Mouse (Mus musculus): ENCODE data around the gene Espnl. TPM values are rescaled to one million over a fixed set of nuclear protein-coding genes. Genes with fewer than 3 reads are reported as not detected.

Espnl gene
- 0.08 and 0.10 TPM in 2 replicates for polyA plus RNA-seq (2012; rRNA removed)

- TF ChIP-seq POLR2A (IDR thresholded peaks at IDR 0.05; ENCODE audit: borderline replicate concordance, extremely low read depth, insufficient read depth, insufficient read length, poor library complexity, severe bottlenecking) (no peak), CTCF (IDR thresholded peaks at IDR 0.05; ENCODE audit: borderline replicate concordance, extremely low read depth, insufficient read depth, insufficient read length) (no peak)
- no peak for DNase-seq (ENCODE audit: low read depth)
Observed at GRCm38 (mm10) chr1:91321760-91322438, at the start of gene Espnl. Gene Espnl (plus strand): TSS chr1:91322075.

- TF ChIP-seq POLR2A (IDR thresholded peaks at IDR 0.05; ENCODE audit: borderline replicate concordance, extremely low read depth, insufficient read depth, insufficient read length, poor library complexity, severe bottlenecking) (no peak), CTCF (IDR thresholded peaks at IDR 0.05; ENCODE audit: borderline replicate concordance, extremely low read depth, insufficient read depth, insufficient read length) (no peak)
- DNase-seq (ENCODE audit: low read depth) = no peak
Observed at GRCm38 (mm10) chr1:91272260-91272659, 49.6 kb upstream of the Espnl start.

- no peak for TF ChIP-seq CTCF (IDR thresholded peaks at IDR 0.05; ENCODE audit: borderline replicate concordance, extremely low read depth, insufficient read depth, insufficient read length)
- TF ChIP-seq POLR2A (IDR thresholded peaks at IDR 0.05; ENCODE audit: borderline replicate concordance, extremely low read depth, insufficient read depth, insufficient read length, poor library complexity, severe bottlenecking) = no peak
- DNase-seq (ENCODE audit: low read depth) = no peak
Observed at GRCm38 (mm10) chr1:91276581-91276980, 45.3 kb upstream of the Espnl start.

- no peak for DNase-seq (ENCODE audit: low read depth)
- TF ChIP-seq CTCF (IDR thresholded peaks at IDR 0.05; ENCODE audit: borderline replicate concordance, extremely low read depth, insufficient read depth, insufficient read length) = no peak
- TF ChIP-seq POLR2A (IDR thresholded peaks at IDR 0.05; ENCODE audit: borderline replicate concordance, extremely low read depth, insufficient read depth, insufficient read length, poor library complexity, severe bottlenecking) = no peak
Observed at GRCm38 (mm10) chr1:91277480-91277879, 44.4 kb upstream of the Espnl start.

- no peak for TF ChIP-seq CTCF (IDR thresholded peaks at IDR 0.05; ENCODE audit: borderline replicate concordance, extremely low read depth, insufficient read depth, insufficient read length)
- TF ChIP-seq POLR2A (IDR thresholded peaks at IDR 0.05; ENCODE audit: borderline replicate concordance, extremely low read depth, insufficient read depth, insufficient read length, poor library complexity, severe bottlenecking) = no peak
Observed at GRCm38 (mm10) chr1:91278410-91279119, 43.3 kb upstream of the Espnl start.

GRCm38 (mm10) chr1:91279126-91279525 is 42.7 kb upstream of the Espnl start:
- TF ChIP-seq CTCF (IDR thresholded peaks at IDR 0.05; ENCODE audit: borderline replicate concordance, extremely low read depth, insufficient read depth, insufficient read length) = no peak
- TF ChIP-seq POLR2A (IDR thresholded peaks at IDR 0.05; ENCODE audit: borderline replicate concordance, extremely low read depth, insufficient read depth, insufficient read length, poor library complexity, severe bottlenecking) = no peak
- DNase-seq (ENCODE audit: low read depth) = no peak

More at GRCm38 (mm10) chr1:91278410-91279119, 43.3 kb upstream of the Espnl start:
- DNase-seq (ENCODE audit: low read depth) = no peak

- no peak for TF ChIP-seq CTCF (IDR thresholded peaks at IDR 0.05; ENCODE audit: borderline replicate concordance, extremely low read depth, insufficient read depth, insufficient read length)
- TF ChIP-seq POLR2A (IDR thresholded peaks at IDR 0.05; ENCODE audit: borderline replicate concordance, extremely low read depth, insufficient read depth, insufficient read length, poor library complexity, severe bottlenecking) = no peak
Observed at GRCm38 (mm10) chr1:91282582-91282981, 39.3 kb upstream of the Espnl start.

GRCm38 (mm10) chr1:91289375-91289774 is 32.5 kb upstream of the Espnl start:
- TF ChIP-seq POLR2A (IDR thresholded peaks at IDR 0.05; ENCODE audit: borderline replicate concordance, extremely low read depth, insufficient read depth, insufficient read length, poor library complexity, severe bottlenecking) (no peak), CTCF (IDR thresholded peaks at IDR 0.05; ENCODE audit: borderline replicate concordance, extremely low read depth, insufficient read depth, insufficient read length) (no peak)
- DNase-seq (ENCODE audit: low read depth) = no peak

More at GRCm38 (mm10) chr1:91282582-91282981, 39.3 kb upstream of the Espnl start:
- no peak for DNase-seq (ENCODE audit: low read depth)

- no peak for DNase-seq (ENCODE audit: low read depth)
- TF ChIP-seq CTCF (IDR thresholded peaks at IDR 0.05; ENCODE audit: borderline replicate concordance, extremely low read depth, insufficient read depth, insufficient read length) (no peak), POLR2A (IDR thresholded peaks at IDR 0.05; ENCODE audit: borderline replicate concordance, extremely low read depth, insufficient read depth, insufficient read length, poor library complexity, severe bottlenecking) (no peak)
Observed at GRCm38 (mm10) chr1:91292101-91292825, 29.6 kb upstream of the Espnl start.

- DNase-seq (ENCODE audit: low read depth) = no peak
- TF ChIP-seq CTCF (IDR thresholded peaks at IDR 0.05; ENCODE audit: borderline replicate concordance, extremely low read depth, insufficient read depth, insufficient read length) (no peak), POLR2A (IDR thresholded peaks at IDR 0.05; ENCODE audit: borderline replicate concordance, extremely low read depth, insufficient read depth, insufficient read length, poor library complexity, severe bottlenecking) (no peak)
Observed at GRCm38 (mm10) chr1:91295544-91295943, 26.3 kb upstream of the Espnl start.
